Mouse (Mus musculus): ENCODE data around the gene Cyfip2.

DNA sequence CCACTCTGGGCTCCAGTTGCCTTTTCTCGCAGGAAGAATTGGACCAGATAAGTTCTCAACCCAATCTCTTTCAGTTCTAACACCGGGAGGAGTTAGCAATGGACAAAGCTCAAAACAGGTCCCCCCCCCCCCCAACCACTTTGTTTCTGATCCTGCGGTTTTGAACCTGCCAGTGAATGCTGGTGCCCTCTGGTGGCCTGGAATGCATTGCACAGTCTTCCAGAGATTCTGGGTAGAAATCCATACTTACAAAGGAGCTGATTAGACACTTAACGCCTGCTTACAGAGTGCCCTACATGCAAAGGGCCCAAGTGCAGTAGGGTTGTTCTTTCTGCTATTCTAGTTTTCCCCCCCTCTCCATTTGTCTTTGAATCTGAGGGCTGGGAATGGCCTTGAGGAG is 54.5 kb downstream of the Cyfip2 start:
- TF ChIP-seq CTCF (IDR thresholded peaks at IDR 0.05) = peak; percentile 61
- no peak for TF ChIP-seq EP300 (IDR thresholded peaks at IDR 0.05)
